Mouse (Mus musculus) heart, postnatal 25 days (tissue): ENCODE measurements around the gene Cd28. TPM values are rescaled to one million over a fixed set of nuclear protein-coding genes. Genes with fewer than 3 reads are reported as not detected.

Source experiments
- DNase-seq: peaks from one replicate; pipeline ENCODE4 v3.0.0; 2022; ENCODE audit warnings: low spot score
- intact Hi-C: fragments of 180-260 bp; cut with DNase I; formaldehyde crosslinking; loops from one replicate; pipeline ENCODE4 v1.15.1; 2025
- total RNA-seq, 2 experiments: library from RNA; stranded (reverse); gene quantifications; 2 replicates each; pipeline ENCODE4 v1.2.3; 2021

Gene Cd28
- total RNA-seq, 2 experiments from 2014 or later = 8.7 to 10.2 TPM

DNA sequence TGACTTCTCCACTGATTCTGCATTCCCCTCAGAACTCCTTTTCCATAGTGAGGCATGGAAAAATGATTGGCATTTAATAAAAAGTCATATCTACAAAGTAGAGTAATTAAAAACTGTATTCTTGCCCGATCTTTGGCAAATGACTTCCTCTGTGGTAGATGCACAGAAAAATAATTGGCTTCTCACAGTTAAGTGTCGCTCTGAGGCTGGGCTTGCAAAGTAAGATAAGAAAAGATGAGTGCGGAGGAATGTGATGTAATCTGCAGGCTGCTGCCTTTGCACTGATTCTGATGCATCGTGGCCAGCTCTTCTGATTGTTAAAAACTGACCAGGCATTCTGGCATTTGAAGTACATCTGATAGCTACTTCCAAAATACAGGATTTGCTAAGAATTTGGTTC lies 32.3 kb downstream of the Cd28 start:
- no peak for DNase-seq
- intact Hi-C loops = no loop called here

DNA sequence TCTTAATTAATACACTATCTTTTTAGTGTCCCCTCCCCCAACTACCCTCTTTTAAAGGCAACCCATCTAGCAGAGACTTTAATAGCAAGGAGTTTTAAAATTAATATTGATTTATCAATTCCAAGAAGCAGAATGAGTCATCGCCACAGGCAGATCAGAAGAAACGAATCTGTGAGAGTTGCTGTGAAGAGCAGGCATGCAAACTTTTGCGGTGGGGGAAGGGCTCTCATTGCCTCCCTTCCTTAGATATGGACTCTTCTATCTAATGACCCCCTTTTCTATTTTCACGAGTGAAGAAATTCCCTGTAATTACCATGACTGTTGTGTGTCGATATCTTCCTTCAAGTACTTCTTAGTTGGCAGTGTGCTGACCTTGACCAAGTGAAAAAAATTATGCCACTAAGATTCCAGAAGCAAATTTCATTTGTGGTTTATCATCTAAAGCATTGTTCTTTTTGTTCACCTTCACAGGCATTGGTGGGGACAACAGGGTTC lies 32.8 kb downstream of the Cd28 start:
- DNase-seq = no peak
- intact Hi-C loops = no loop called here

DNA sequence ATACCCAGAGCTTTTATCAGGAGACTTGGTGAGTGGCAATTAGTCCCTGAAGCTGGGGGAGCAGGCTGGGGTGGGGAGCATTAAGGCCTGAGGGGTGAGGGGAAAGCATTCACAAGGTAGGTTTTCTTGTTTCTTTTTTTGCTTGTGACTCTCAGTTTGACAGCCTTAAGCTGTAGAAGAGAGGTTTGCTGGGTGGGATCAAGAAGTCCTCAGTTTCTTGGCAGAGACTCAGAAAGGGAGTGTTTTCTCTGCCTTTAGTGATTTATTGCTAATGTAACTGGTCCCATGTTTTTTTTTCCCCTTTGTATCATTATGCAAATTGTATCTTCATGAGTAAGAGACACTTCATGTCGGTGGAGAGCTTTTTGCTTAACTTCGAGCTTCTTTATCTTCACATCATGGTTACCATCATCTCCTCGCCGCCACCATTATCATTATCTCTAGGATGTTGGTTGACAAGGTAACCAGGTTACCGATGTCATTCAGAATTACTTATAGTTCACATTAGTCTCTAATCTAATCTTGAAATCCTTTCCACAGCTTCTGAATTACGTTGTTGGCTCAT lies 33.7 kb downstream of the Cd28 start:
- no peak for DNase-seq
- intact Hi-C loops = no loop called here

DNA sequence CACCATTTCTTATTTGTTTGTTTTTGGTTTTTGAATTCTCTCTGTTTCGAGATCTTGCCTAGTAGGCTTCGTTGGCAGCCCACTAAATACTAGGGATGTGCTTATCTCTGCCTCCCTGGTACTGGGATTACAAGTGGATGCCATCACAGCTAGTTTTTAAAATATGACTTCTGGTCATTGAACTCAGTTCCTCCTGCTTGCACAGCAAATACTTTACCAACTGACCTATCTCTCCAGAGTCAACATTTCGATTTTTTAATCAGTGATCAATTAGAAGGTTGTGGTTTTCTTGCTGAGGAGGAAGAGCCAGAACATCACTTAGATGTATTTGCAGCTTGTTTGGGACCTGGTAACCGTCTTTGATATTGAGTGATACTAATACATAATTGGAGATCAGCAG lies 34.4 kb downstream of the Cd28 start:
- intact Hi-C loops = no loop called here

DNA sequence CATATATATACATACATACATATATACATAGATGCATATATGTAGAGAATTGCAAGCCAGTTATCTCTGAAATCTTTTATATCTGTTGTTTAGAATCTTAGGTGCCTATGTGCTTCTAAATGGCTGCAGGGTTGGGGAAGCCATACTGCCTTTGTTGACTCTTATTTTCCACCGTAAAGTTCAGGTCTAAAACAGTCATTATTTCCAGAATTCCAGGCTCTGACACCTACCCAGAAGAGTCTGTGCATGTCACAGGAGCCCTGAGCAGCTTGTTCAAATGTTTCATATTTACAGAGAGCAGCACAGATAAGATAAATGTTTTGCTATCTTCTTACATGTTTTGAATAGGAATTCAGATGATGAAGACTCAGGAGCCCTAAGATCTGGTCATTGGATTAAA lies 36.4 kb downstream of the Cd28 start:
- intact Hi-C loops = no loop called here
- no peak for DNase-seq

More for the DNA sequence above, 34.4 kb downstream of the Cd28 start:
- no peak for DNase-seq

DNA sequence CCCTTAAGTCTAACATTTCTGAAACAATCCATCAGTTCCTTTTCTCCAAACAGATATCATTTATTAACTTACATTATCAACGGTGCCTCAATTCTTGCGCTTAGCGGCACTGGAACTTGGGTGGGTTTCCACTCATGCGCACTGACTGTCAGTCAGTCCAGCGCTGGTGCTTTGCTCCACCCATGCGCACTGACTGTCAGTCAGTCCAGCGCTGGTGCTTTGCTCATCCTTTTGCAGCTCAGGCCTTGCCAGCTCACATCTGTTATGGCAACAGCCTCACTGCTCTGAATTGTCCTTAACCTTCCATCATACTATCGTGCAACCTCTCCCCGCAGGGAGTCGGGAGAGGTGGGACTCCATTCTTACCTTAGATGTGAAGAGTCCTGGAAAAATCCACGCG lies 37.4 kb downstream of the Cd28 start:
- intact Hi-C loops = no loop called here
- DNase-seq = no peak

DNA sequence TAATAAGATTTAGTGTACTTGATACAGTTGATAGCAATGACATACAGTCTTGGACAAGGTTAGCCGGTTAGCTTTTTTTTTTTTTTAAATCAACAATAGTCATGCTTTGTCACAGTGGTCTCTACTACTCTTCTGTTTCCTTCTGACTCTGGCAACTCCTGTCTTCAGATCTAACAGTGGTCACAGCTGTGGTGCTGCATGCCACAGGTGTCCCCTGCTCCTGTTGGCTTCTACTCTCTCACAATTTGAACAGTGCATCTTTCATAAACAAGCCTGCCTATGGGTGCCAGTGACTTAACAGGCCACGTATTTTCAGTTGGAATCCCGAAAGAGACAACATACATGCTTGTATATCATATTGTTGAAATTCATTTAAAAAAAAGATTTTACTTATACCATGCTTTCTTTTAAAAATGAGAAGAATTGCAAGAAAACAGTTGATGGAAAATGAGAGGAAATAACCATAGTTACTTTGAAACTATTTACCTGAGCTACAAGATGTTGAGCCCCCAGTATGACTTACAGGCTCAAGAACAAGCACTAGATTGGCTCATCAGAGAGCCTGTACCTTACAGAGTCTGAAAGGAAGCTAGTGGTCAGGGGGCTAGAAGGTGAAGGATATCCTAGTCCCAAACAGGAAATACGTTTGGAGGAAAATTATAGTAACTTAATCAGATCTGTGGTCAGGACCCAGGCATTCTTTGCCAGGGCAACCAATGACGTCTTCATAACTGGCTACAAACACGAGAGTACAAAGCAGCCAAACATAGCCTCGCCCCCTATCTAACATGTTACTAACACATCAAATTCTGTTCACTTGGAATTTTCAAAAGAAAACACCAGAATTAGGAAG lies 39.0 kb downstream of the Cd28 start:
- intact Hi-C loops = no loop called here
- DNase-seq = no peak

DNA sequence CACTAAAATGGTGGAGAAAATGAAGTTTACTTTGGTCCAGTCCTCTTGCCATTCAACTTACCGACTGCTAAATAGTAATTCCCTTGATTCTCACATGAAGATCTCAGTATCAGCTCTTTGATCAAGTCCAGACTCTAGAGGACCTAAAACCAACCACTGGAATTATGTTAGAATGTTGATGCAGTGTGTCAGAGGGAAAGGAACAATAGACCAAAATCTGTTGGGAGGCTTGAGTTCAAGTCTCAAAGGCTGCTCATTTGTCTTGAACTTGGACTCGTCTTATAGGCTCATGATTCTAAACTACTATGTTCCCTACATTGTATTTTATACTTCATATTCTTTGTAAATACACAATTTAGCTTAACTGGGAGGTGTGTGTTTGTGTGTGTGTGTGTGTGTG lies 41.0 kb downstream of the Cd28 start:
- no peak for DNase-seq
- intact Hi-C loops = no loop called here

DNA sequence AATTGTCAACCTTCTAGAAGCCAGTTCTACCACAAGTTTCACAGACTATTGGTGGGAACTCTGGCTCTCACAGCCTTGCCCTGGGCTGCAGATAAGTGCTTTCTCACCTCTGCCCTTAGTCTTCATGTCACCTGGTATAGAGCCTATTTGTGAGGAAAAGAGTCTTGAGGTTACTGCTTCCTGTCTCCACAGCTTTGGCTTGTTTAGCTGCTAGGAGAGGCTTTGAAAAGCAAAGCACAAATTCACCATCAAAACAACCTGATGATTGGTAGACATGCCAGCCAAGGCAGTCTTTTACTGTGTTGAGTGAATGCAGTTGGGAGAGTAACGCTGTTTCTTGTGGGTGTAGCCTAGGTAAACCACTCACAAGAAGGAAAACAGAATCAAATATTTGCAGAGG lies 41.6 kb downstream of the Cd28 start:
- no peak for DNase-seq
- intact Hi-C loops = no loop called here

DNA sequence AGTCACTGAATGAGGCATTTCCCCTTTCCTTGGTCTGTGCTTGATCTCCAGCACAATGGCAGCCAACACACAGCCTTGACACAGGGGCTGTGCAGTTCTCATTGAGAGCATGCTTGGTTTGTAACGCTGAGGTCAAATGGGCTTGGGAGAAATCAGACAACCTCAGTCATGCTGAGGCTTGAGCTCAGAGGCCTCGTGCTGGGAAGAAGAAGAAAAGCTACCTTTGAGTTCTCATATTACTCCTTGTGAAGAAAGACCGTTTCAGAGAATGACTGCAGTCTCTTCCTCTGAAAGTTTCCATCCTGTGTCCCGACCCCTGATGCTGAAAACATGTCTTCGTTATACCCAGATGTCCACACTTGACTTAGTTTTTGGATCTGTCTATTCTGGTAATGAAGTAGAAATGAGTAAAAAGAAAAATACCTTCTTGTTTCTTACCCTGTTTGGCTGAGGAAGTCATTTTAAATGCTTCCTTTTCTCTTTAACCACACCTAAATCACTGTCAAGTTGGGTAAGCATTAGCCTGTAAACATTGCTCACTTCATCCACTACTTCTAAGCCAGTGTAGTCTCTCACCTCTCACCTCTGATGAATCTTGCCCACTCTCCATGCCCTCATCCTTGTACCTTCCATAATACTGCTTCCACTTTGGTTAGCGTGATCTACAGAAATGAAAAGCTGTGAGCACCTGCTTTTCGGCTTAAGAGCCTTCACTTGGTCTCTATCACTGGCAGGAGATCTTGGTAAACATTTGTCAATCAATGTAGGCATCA lies 43.1 kb downstream of the Cd28 start:
- DNase-seq = no peak
- intact Hi-C loops = no loop called here

DNA sequence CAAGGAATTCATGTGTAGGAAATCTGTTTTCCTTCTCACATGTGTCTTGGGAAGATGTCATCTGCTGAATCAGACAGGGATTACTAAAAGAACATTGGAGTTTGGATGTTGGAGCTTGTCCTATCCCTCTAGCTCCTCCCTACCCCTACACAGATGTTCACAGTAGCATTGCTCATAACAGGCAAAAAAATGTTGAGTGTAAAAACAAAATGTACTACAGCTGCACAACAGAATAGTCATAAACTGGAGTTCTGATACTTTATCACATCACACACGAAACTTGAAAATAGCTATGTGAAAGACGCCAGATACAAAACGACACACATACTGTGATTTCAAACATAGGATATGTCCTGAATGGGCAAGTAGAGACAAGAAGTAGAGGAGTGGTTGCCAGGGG lies 43.9 kb downstream of the Cd28 start:
- intact Hi-C loops = no loop called here
- DNase-seq = no peak

DNA sequence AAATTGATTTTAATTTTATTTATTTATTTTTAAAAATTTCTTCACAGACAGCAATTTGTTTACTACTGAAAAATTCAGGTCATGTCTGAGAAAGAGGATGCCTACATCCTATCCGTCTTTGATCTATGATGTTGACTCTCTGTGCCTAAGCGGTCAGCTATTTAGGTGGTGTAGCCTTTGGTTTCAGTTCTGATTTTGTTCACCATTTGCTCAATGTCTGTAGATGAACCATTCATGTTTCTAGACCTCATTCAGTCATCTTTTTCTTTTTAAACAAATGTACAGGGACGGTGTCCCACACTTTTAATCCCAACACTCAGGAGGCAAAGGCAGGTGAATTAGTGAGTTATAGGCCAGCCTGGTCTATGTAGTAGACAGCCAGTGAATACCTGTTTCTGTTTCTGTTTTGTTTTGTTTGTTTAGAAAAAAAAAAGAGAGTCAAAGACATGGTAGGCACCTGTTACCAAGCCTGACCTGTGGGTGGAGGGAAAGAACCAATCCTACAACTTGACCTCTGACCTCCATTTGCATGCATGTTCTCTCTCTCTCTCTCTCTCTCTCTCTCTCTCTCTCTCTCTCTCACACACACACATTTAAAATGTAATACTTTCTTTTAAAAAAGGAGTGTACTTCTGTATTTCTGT lies 45.0 kb downstream of the Cd28 start:
- intact Hi-C loops = no loop called here

DNA sequence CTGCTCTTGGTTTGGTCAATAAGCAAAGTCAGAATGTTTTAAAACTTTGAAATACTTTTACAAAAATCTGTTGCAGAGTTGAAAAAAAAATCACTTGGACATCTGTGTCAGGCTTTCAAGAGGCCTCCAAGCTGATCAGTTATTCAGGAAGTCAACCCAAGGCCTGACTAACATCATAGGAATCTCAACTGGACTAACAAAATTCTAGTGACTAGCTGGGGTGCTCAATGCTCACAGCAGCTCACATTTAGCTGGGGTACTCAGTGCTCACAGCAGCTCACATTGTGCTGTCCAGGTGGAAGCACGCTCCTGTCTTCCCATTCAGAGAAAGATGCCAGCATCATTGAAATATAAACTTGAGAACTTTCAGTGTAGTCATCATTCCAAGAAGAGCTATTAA lies 45.9 kb downstream of the Cd28 start:
- DNase-seq = no peak
- intact Hi-C loops = no loop called here

More for the DNA sequence above, 45.0 kb downstream of the Cd28 start:
- no peak for DNase-seq

DNA sequence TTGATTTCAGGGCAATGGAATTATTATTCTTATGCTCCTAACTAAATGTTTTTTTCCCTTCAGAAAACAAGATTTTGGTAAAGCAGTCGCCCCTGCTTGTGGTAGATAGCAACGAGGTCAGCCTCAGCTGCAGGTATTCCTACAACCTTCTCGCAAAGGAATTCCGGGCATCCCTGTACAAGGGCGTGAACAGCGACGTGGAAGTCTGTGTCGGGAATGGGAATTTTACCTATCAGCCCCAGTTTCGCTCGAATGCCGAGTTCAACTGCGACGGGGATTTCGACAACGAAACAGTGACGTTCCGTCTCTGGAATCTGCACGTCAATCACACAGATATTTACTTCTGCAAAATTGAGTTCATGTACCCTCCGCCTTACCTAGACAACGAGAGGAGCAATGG lies 46.3 kb downstream of the Cd28 start:
- no peak for DNase-seq
- intact Hi-C loops = no loop called here

DNA sequence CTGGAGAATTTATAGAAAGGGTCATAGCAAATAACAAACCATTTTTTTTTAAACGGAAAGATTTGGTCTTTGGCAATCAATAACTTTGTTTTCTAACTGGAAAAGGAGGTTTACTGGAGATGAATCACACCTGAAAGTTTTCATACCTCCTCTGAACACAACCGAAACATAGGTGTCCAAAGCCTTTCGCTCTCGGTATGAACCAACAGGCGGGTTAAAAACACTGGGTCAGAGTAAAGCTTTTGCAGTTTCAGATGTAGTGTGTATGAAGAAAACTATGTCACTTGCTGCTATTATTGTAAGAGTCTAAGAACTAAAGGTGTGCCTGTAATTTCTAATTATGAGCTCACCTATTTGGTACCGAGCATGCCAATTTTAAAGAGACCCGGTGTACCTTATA lies 55.2 kb downstream of the Cd28 start:
- DNase-seq = no peak
- intact Hi-C loops = no loop called here

DNA sequence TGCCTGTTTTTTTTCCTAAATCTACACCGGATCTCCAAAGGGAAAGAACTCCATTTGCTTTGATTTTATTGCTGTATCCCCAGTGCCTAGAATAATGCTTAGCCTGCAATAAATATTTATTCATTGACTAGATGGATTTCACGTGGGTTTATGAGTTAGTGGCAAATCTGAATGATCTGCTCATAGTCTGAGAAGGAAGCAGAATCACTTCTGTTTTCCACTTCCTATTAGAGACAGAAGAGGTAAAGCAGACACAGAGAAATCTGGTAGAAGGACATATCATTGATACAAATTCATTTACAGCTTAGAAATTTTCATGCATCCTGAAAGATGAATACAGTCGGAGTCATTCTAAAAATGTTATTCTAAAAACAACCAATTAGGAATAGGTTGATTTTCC lies 56.6 kb downstream of the Cd28 start:
- no peak for DNase-seq
- intact Hi-C loops = no loop called here

DNA sequence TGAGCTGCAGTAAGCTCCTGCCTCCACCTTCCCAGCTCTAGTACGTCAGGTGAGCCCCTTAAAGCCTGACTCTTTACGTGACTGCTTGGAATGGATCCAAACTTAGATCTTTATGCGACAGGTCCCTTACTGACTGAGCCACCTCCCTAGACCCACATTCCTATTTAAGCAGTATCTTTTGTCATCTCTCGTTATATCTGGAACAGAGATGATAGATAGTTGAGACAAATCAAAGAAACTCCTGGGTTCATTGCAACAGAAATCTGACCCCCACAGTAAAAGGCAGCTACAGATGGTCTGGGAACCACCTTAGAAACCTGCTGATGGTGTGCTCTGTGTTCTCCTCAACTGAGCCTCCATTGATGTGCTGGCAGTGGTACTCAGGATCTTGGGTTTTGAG lies 59.6 kb downstream of the Cd28 start:
- no peak for DNase-seq
- intact Hi-C loops = no loop called here

DNA sequence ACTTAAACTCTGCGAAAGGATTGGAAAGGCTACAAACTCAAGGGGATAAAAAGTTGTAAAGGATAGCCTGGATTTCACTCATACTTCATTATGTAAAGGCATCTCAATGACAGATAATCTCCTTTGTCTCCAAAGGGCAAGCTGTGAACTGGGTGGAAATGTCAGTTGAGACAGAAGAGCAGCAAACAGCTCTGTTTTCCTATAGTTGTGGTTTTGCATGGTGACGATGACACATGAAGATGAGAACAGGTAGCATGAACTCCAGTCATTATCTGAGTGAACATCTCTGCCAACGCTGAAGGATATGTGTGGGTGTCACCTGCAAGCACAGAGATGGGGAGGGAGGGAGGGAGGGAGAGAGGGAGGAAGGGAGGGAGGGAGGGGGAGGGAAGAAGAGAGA lies 60.3 kb downstream of the Cd28 start:
- intact Hi-C loops = no loop called here
- no peak for DNase-seq

DNA sequence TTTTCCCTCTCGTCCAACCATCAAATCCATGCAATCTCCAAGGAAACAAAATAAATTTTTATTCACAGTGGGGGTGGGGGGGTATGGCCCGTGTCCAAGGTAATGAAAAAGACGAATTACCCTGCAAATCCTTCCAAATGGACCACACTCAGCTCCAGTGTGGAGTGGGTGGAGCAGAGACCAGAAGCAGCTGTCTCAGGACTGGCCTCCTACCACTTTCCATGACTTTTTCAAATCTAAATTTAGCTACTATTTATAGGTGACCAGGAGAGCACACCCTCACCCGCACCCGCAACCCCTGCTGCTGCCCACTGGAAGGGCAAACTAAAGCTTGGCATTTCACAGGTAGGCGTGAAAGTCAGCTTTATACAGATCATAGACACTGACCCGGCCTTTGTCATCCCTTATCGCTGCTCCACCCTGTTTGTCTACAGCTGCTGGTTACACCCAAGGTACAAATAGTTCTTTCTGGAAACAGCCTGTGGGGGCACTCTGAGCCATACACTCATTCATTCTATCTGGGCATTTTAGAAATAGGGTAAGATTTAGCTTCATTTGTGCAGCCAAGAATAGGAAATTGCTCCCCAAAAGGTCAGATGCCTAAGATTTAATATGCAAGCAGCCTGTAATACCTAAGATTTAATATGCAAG lies 62.0 kb downstream of the Cd28 start:
- peak; percentile 19 for DNase-seq
- intact Hi-C loops = no loop called here

DNA sequence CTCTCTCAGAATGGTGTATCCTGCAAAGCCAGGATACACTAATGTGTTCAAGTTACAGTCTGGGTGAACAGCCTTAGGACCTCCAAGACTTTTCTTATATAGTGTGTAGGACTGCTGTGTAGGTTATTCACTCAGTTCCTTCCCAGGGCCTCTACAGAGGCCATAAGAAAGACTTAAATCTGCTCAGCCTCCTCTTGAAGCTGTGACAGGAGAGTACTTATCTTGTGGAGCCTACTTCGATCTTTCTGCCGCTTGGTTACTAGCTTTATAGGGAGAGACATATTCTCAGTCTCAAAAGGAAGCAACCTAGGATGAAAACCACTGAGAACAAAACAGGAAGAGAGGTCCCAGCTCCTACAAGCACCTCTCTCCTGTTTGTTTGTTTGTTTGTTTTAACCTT lies 62.6 kb downstream of the Cd28 start:
- intact Hi-C loops = no loop called here

More for the DNA sequence above, 62.6 kb downstream of the Cd28 start:
- DNase-seq = no peak
